Mouse (Mus musculus) spleen, adult 2 months (tissue): ENCODE results near the gene Cdkn2d. TPM values are rescaled to one million over a fixed set of nuclear protein-coding genes. Genes with fewer than 3 reads are reported as not detected.

Experiments
- DNase-seq, 2 experiments: peaks; one replicate each; pipeline versions ENCODE4 v3.0.0 to v3.0.0-alpha.2; 2012 to 2021; ENCODE audit warnings: low spot score in 2 of 2, low read depth in 1 of 2
- H3K27ac ChIP-seq: fragments of 200-500 bp; 2 replicates; pipeline ENCODE4 v1.5.1; 2012; ENCODE audit warnings: low read length, inconsistent platforms; ENCODE audit not compliant: insufficient read depth
- H3K27me3 ChIP-seq: fragments of 200-500 bp; 2 replicates; pipeline ENCODE4 v1.6.1; 2012; ENCODE audit warnings: mild to moderate bottlenecking, moderate library complexity, low read length, inconsistent platforms; ENCODE audit not compliant: control insufficient read depth, insufficient read depth
- H3K36me3 ChIP-seq: fragments of 200-500 bp; 2 replicates; pipeline ENCODE4 v1.6.1; 2012; ENCODE audit warnings: mild to moderate bottlenecking, low read length, inconsistent platforms; ENCODE audit not compliant: control insufficient read depth, insufficient read depth
- H3K4me1 ChIP-seq: fragments of 200-500 bp; 2 replicates; pipeline ENCODE4 v1.6.1; 2011; ENCODE audit warnings: inconsistent platforms; ENCODE audit not compliant: control insufficient read depth, insufficient read depth, insufficient read length
- H3K4me3 ChIP-seq: fragments of 200-500 bp; 2 replicates; pipeline ENCODE4 v1.5.1; 2011; ENCODE audit warnings: mild to moderate bottlenecking, inconsistent platforms; ENCODE audit not compliant: insufficient read depth, insufficient read length; ENCODE audit errors: extremely low read depth
- CTCF ChIP-seq: fragments of 200-500 bp; IDR thresholded peaks from 2 replicates; pipeline ENCODE4 v1.5.1; 2011; ENCODE audit warnings: mild to moderate bottlenecking, inconsistent platforms; ENCODE audit not compliant: insufficient read depth, insufficient read length, insufficient replicate concordance; ENCODE audit errors: extremely low read depth
- POLR2A ChIP-seq: fragments of 200-500 bp; IDR thresholded peaks from 2 replicates; pipeline ENCODE4 v1.6.1; 2011; ENCODE audit warnings: low read depth, low read length, inconsistent platforms
- WGBS: fragments of 180-500 bp; shearing (Covaris S2); methylation state at CpG from one replicate; pipeline ENCODE4 v1.1.7; 2018; 5-methylcytosine and 5-hydroxymethylcytosine counted together
- polyA plus RNA-seq: library from polyadenylated mRNA; depleted of rRNA; stranded (reverse); fragments of >200 nt; gene quantifications from 2 replicates; pipeline ENCODE4 v1.2.3, GENCODE M21; 2012

The Cdkn2d gene
- polyA plus RNA-seq, 1 experiment, result 87.4 TPM

GRCm38 (mm10) chr9:21248326-21248725 is 42.9 kb downstream of the Cdkn2d start, which contains the start of gene S1pr5:
Gene S1pr5, minus strand, starts transcription at chr9:21248443.
- 3% methylated on average over 28 of the region's 30 CpGs for WGBS
- H3K4me1 ChIP-seq, result peaks cover 9% of the 10 kb centered on the region
- TF ChIP-seq POLR2A (no peak), CTCF (no peak)
- no peak for DNase-seq
- H3K36me3 ChIP-seq, result no peaks in the 10 kb centered on the region
- H3K4me3 ChIP-seq, result no peak within 1 kb of the TSS
- no peak within 1 kb of the TSS for H3K27ac ChIP-seq
- H3K27me3 ChIP-seq, result peaks cover 18% of the 10 kb centered on the region

- TF ChIP-seq POLR2A (no peak), CTCF (no peak)
- Histone ChIP-seq H3K27me3 (peaks cover 18% of the 10 kb centered on the region), H3K4me3 (no peak overlapping the region), H3K36me3 (no peaks in the 10 kb centered on the region), H3K4me1 (peaks cover 9% of the 10 kb centered on the region), H3K27ac (no peak overlapping the region)
- no peak for DNase-seq
- 91% methylated on average over 1 of the region's 1 CpGs for WGBS
Measured at GRCm38 (mm10) chr9:21246342-21246741, 44.9 kb downstream of the Cdkn2d start.

- TF ChIP-seq CTCF (no peak), POLR2A (no peak)
- Histone ChIP-seq H3K36me3 (no peaks in the 10 kb centered on the region), H3K27me3 (peaks cover 18% of the 10 kb centered on the region), H3K27ac (no peak overlapping the region), H3K4me3 (no peak overlapping the region; the same call in 1 of the 2 replicates), H3K4me1 (peaks cover 9% of the 10 kb centered on the region)
- DNase-seq, result no peak
- WGBS, result 11% methylated on average over 16 of the region's 16 CpGs
Measured at GRCm38 (mm10) chr9:21245113-21245487, 46.1 kb downstream of the Cdkn2d start.

GRCm38 (mm10) chr9:21244428-21245112 is 46.6 kb downstream of the Cdkn2d start:
- Histone ChIP-seq H3K27ac (no peak overlapping the region), H3K27me3 (peaks cover 18% of the 10 kb centered on the region), H3K4me1 (peaks cover 9% of the 10 kb centered on the region), H3K4me3 (peak overlapping the region; percentile 27; the same call in 1 of the 2 replicates), H3K36me3 (no peaks in the 10 kb centered on the region)
- WGBS, result 2% methylated on average over 72 of the region's 72 CpGs
- TF ChIP-seq CTCF (no peak), POLR2A (no peak)
- DNase-seq, result no peak

- Histone ChIP-seq H3K4me3 (peak overlapping the region; percentile 27; the same call in 1 of the 2 replicates), H3K36me3 (no peaks in the 10 kb centered on the region), H3K27me3 (peaks cover 18% of the 10 kb centered on the region), H3K4me1 (peaks cover 9% of the 10 kb centered on the region), H3K27ac (no peak overlapping the region)
- no peak for DNase-seq
- 16% methylated on average over 42 of the region's 42 CpGs for WGBS
- TF ChIP-seq CTCF, result no peak
- TF ChIP-seq POLR2A, result no peak
Measured at GRCm38 (mm10) chr9:21243826-21244427, 47.3 kb downstream of the Cdkn2d start.

- no peak for TF ChIP-seq POLR2A
- peak; percentile 93; the same call in 1 of the 2 replicates for TF ChIP-seq CTCF
- Histone ChIP-seq H3K4me3 (no peak overlapping the region), H3K4me1 (peaks cover 16% of the 10 kb centered on the region), H3K27me3 (peaks cover 9% of the 10 kb centered on the region), H3K36me3 (no peaks in the 10 kb centered on the region), H3K27ac (no peak overlapping the region)
- WGBS, result 3% methylated on average over 11 of the region's 11 CpGs
- DNase-seq, result peak; percentile 82
Measured at GRCm38 (mm10) chr9:21241343-21241742, 49.9 kb downstream of the Cdkn2d start.

GRCm38 (mm10) chr9:21239465-21239848 is 51.8 kb downstream of the Cdkn2d start:
- no peak for TF ChIP-seq CTCF
- TF ChIP-seq POLR2A, result no peak
- H3K27me3 ChIP-seq, result peaks cover 7% of the 10 kb centered on the region
- no peak for DNase-seq
- H3K27ac ChIP-seq, result peak overlapping the region; percentile 95
- WGBS, result 24% methylated on average over 4 of the region's 4 CpGs
- peaks cover 18% of the 10 kb centered on the region for H3K4me1 ChIP-seq
- no peaks in the 10 kb centered on the region for H3K36me3 ChIP-seq
- peak overlapping the region; percentile 82 for H3K4me3 ChIP-seq
